Mouse (Mus musculus): ENCODE data around the gene 4430402I18Rik. TPM values are rescaled to one million over a fixed set of nuclear protein-coding genes. Genes with fewer than 3 reads are reported as not detected.

The 4430402I18Rik gene
- polyA plus RNA-seq (2012; rRNA removed) (1.5 and 2.8 TPM in 2 replicates), polyA plus RNA-seq (2014; fragmentation: Nextera tagmentation; extraction: Ambion mirVana) (1.4 and 3.1 TPM in 2 replicates)

DNA sequence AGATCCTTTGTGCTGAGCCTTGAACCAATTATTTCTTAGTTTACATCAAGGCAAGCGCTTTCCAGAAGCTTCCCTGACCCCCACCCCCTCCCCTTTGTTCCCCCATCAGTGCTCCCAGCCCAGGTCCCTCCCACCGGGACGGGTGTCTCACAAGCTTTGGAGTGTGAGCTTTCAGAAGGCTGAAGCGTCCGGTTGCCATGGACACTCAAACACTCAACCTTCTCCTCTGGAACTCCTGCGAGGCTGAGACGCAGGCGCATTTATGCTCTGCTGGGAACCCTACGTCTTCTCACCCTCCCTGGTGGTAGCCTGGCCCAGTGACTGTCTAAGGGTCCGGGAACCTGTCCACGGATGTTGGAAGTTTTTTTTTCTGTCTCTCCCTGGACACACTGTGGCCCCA, at the start of gene 4430402I18Rik:
Gene 4430402I18Rik, minus strand, starts transcription at position 149 of the 400 bp plus-strand sequence.
- H3K36me3 ChIP-seq (replicated peaks; ENCODE audit: control insufficient read depth, insufficient read depth, low read depth) = no peaks in the 10 kb centered on the region
- no peak within 1 kb of the TSS for H3K27ac ChIP-seq
- WGBS (ENCODE audit: insufficient replicate concordance) = 42% methylated on average over 11 of the region's 11 CpGs
- H3K4me3 ChIP-seq (ENCODE audit: insufficient read depth in 1 of 2, low read depth in 2 of 2, low read length in 2 of 2) = no peak within 1 kb of the TSS
- peaks cover 0 to 5% of the 10 kb centered on the region in 2 experiments; a peak in 3 of 4 replicates for H3K4me1 ChIP-seq (replicated peaks; ENCODE audit: control insufficient read depth in 2 of 2, insufficient read depth in 2 of 2, low read length in 1 of 2)
- no peak for TF ChIP-seq CTCF (IDR thresholded peaks at IDR 0.05; ENCODE audit: low read depth)
- no peak for TF ChIP-seq EP300 (IDR thresholded peaks at IDR 0.05; ENCODE audit: low read depth)
- H3K4me2 ChIP-seq (ENCODE audit: low read depth) = no peak within 1 kb of the TSS
- no peak for DNase-seq (ENCODE audit: low read depth in 3 of 3, low spot score in 3 of 3)
- no peak within 1 kb of the TSS for H3K9ac ChIP-seq (replicated peaks)
- no peaks in the 10 kb centered on the region for H3K9me3 ChIP-seq (ENCODE audit: control insufficient read depth, low read length)
- no peak for ATAC-seq (ENCODE audit: insufficient read depth)
- H3K27me3 ChIP-seq (ENCODE audit: control insufficient read depth, insufficient read depth, low read length) = no peaks in the 10 kb centered on the region

DNA sequence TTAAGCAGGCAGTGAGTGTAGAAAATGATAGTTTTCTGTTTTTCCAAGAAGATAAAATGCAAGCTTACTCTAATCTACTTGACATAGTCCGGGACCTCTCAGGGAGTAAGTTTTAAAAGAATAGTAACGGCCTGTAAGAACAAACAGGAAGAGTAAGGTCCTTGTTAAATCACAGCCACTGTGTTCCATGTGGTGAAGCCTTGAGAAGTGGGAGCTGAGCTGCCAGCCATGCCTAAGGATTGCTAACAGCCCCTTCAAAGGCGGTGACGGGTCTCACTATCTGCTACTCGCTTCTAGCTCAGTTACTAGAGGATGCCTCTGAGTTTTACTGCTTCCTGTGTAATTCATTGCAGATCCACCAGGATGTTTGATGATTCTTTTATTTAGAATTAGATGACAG, 49.2 kb upstream of the 4430402I18Rik start:
- Histone ChIP-seq H3K27ac (no peak overlapping the region), H3K9ac (replicated peaks) (no peak overlapping the region), H3K27me3 (ENCODE audit: control insufficient read depth, insufficient read depth, low read length) (no peaks in the 10 kb centered on the region), H3K9me3 (ENCODE audit: control insufficient read depth, low read length) (no peaks in the 10 kb centered on the region), H3K4me1 (replicated peaks; ENCODE audit: control insufficient read depth in 2 of 2, insufficient read depth in 2 of 2, low read length in 1 of 2) (no peaks in the 10 kb centered on the region; a peak in 1 of 4 replicates), H3K4me2 (ENCODE audit: low read depth) (no peak overlapping the region), H3K4me3 (ENCODE audit: insufficient read depth in 1 of 2, low read depth in 2 of 2, low read length in 2 of 2) (no peak overlapping the region), H3K36me3 (replicated peaks; ENCODE audit: control insufficient read depth, insufficient read depth, low read depth) (peaks cover 24% of the 10 kb centered on the region)
- WGBS (ENCODE audit: insufficient replicate concordance) = 83% methylated on average over 5 of the region's 5 CpGs
- ATAC-seq (ENCODE audit: insufficient read depth) (no peak), DNase-seq (ENCODE audit: low read depth in 3 of 3, low spot score in 3 of 3) (no peak)
- TF ChIP-seq EP300 (IDR thresholded peaks at IDR 0.05; ENCODE audit: low read depth) = no peak
- no peak for TF ChIP-seq CTCF (IDR thresholded peaks at IDR 0.05; ENCODE audit: low read depth)

DNA sequence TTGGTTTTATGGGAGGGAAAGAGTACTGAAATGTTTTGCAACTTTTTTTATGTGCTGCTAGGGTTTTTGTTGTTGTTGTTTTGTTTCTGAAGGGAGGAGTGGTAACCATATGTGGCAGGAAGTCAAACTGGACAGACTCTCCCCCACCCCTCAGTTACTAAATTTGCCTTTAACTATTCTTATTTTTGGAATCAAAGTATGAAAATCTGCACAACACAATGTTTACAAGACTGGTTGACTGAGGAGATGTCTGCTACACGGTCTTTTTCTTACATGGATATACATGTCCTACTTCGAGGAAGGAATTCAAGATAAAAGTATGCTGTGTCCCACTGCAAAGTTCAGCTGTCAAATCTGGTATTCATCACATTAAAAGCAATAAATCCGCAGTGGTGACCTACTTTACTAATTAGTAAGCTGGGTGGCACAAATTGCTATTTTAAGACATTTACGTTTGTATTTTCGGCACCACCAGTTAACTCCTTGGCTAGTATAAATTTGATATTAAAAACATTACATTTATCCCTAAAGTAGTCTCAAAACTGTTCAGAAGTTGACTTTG, 48.7 kb upstream of the 4430402I18Rik start:
- Histone ChIP-seq H3K27me3 (ENCODE audit: control insufficient read depth, insufficient read depth, low read length) (no peaks in the 10 kb centered on the region), H3K36me3 (replicated peaks; ENCODE audit: control insufficient read depth, insufficient read depth, low read depth) (peaks cover 22% of the 10 kb centered on the region), H3K4me2 (ENCODE audit: low read depth) (no peak overlapping the region), H3K4me1 (replicated peaks; ENCODE audit: control insufficient read depth in 2 of 2, insufficient read depth in 2 of 2, low read length in 1 of 2) (no peaks in the 10 kb centered on the region; a peak in 1 of 4 replicates), H3K27ac (no peak overlapping the region), H3K9ac (replicated peaks) (no peak overlapping the region), H3K9me3 (ENCODE audit: control insufficient read depth, low read length) (no peaks in the 10 kb centered on the region), H3K4me3 (ENCODE audit: insufficient read depth in 1 of 2, low read depth in 2 of 2, low read length in 2 of 2) (no peak overlapping the region)
- ATAC-seq (ENCODE audit: insufficient read depth) = no peak
- no peak for DNase-seq (ENCODE audit: low read depth in 3 of 3, low spot score in 3 of 3)
- WGBS (ENCODE audit: insufficient replicate concordance) = 82% methylated on average over 5 of the region's 5 CpGs
- TF ChIP-seq EP300 (IDR thresholded peaks at IDR 0.05; ENCODE audit: low read depth) = no peak
- TF ChIP-seq CTCF (IDR thresholded peaks at IDR 0.05; ENCODE audit: low read depth) = no peak

DNA sequence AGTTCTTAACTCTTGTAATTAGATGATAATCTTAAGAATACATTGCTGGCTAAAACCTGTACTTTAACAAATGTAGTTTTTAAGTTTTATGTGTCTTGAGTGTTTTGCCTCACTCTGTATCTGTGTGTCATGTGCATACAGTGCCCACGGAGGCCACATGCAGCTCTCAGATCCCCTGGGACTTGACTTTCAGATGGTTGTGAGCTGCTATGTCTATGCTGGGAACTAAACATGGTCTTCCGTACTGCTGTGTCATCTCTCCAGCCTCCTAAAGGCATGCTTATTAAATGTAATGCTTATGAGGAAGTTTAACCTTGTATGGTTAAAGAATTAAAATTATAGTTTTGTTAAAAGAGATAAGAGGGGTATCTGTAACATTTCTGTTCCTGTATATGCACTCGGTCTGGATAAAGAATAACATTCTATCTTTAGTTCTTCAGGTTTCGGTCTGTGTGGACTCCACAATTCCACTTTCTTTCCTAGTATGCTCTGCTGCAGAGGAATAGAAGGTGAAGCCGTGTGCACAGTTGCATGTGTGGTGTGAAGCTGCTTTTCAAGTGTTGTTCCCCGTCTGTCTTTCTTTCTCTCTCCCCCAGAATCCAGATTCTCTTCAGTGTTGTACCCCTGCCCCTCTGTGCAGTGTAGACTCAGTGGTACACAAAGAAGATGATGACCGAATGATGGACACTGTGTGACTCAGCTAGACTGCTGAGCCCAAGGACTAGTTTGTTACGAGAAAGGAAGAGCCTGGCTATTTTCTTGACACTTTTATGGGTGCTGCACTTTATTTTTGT, 48.0 kb upstream of the 4430402I18Rik start:
- H3K27ac ChIP-seq = no peak overlapping the region
- no peaks in the 10 kb centered on the region; a peak in 1 of 4 replicates for H3K4me1 ChIP-seq (replicated peaks; ENCODE audit: control insufficient read depth in 2 of 2, insufficient read depth in 2 of 2, low read length in 1 of 2)
- WGBS (ENCODE audit: insufficient replicate concordance) = 75% methylated on average over 8 of the region's 8 CpGs
- no peaks in the 10 kb centered on the region for H3K9me3 ChIP-seq (ENCODE audit: control insufficient read depth, low read length)
- H3K27me3 ChIP-seq (ENCODE audit: control insufficient read depth, insufficient read depth, low read length) = no peaks in the 10 kb centered on the region
- no peak overlapping the region for H3K9ac ChIP-seq (replicated peaks)
- DNase-seq (ENCODE audit: low read depth in 3 of 3, low spot score in 3 of 3) = no peak
- no peak for TF ChIP-seq EP300 (IDR thresholded peaks at IDR 0.05; ENCODE audit: low read depth)
- no peak for TF ChIP-seq CTCF (IDR thresholded peaks at IDR 0.05; ENCODE audit: low read depth)
- peaks cover 22% of the 10 kb centered on the region for H3K36me3 ChIP-seq (replicated peaks; ENCODE audit: control insufficient read depth, insufficient read depth, low read depth)
- H3K4me3 ChIP-seq (ENCODE audit: insufficient read depth in 1 of 2, low read depth in 2 of 2, low read length in 2 of 2) = no peak overlapping the region
- H3K4me2 ChIP-seq (ENCODE audit: low read depth) = no peak overlapping the region
- ATAC-seq (ENCODE audit: insufficient read depth) = no peak

DNA sequence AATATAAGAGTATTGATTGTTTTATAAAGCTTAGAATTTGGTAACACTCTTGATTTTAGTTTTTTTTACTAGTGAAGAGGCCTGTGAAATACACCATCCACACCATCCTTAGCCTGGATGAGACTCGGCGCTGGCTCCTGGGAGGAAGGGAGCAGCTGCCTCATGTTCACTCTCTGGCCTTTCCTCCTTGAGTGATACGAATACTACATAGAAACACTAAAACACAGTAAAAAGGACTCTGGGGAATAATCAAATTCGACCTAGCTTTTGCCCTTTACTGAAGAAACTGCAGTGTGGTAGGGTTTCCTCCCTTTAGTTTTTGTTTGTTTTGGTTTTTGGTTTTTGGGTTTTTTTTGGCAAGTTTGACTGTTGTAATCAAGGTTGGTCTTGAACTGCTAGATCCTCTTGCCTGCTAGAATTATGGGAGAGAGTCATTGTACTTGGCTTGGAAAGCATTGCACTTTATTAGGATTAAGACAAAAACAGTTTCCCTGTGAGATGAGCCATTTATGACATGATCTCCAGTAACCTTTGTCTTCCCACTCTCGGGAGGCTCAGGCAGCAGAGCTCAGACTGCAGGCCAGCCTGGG, 47.0 kb upstream of the 4430402I18Rik start:
- H3K4me3 ChIP-seq (ENCODE audit: insufficient read depth in 1 of 2, low read depth in 2 of 2, low read length in 2 of 2) = no peak overlapping the region
- no peak overlapping the region for H3K27ac ChIP-seq
- DNase-seq (ENCODE audit: low read depth in 3 of 3, low spot score in 3 of 3) (no peak), ATAC-seq (ENCODE audit: insufficient read depth) (no peak)
- no peaks in the 10 kb centered on the region for H3K27me3 ChIP-seq (ENCODE audit: control insufficient read depth, insufficient read depth, low read length)
- H3K9ac ChIP-seq (replicated peaks) = no peak overlapping the region
- H3K4me2 ChIP-seq (ENCODE audit: low read depth) = no peak overlapping the region
- peaks cover 17% of the 10 kb centered on the region for H3K36me3 ChIP-seq (replicated peaks; ENCODE audit: control insufficient read depth, insufficient read depth, low read depth)
- H3K9me3 ChIP-seq (ENCODE audit: control insufficient read depth, low read length) = no peaks in the 10 kb centered on the region
- TF ChIP-seq CTCF (IDR thresholded peaks at IDR 0.05; ENCODE audit: low read depth) (no peak), EP300 (IDR thresholded peaks at IDR 0.05; ENCODE audit: low read depth) (no peak)
- no peaks in the 10 kb centered on the region; a peak in 1 of 4 replicates for H3K4me1 ChIP-seq (replicated peaks; ENCODE audit: control insufficient read depth in 2 of 2, insufficient read depth in 2 of 2, low read length in 1 of 2)
- 81% methylated on average over 5 of the region's 5 CpGs for WGBS (ENCODE audit: insufficient replicate concordance)

All from liver, embryonic 14.5 days (tissue).